Mouse (Mus musculus): ENCODE measurements around the gene Vcp. TPM values are rescaled to one million over a fixed set of nuclear protein-coding genes. Genes with fewer than 3 reads are reported as not detected.
"Not testable (repeated sequence)": the region's sequence is repeated elsewhere in the genome, so short reads cannot be mapped to it uniquely, and the experiment has no call there.

Gene Vcp
- polyA plus RNA-seq (2015; fragmentation: Nextera tagmentation; extraction: Ambion mirVana), result 485 and 501 TPM in 2 replicates

GRCm38 (mm10) chr4:43000141-43000986 lies at the start of gene Vcp:
TSS of gene Vcp (minus strand) at chr4:43000507.
- ATAC-seq (replicated peaks), result peak; percentile 99
- peak within 1 kb of the TSS; percentile 95 for H3K27ac ChIP-seq
- H3K9me3 ChIP-seq; H3K36me3 ChIP-seq (replicated peaks); H3K27me3 ChIP-seq (replicated peaks): not testable (repeated sequence)
- peak within 1 kb of the TSS; percentile 90 for H3K9ac ChIP-seq
- H3K4me2 ChIP-seq, result peak within 1 kb of the TSS; percentile 63
- H3K4me1 ChIP-seq, result peaks cover 27% of the 10 kb centered on the region
- 1% methylated on average over 55 of the region's 56 CpGs for WGBS
- peak within 1 kb of the TSS; percentile 88 for H3K4me3 ChIP-seq

DNA sequence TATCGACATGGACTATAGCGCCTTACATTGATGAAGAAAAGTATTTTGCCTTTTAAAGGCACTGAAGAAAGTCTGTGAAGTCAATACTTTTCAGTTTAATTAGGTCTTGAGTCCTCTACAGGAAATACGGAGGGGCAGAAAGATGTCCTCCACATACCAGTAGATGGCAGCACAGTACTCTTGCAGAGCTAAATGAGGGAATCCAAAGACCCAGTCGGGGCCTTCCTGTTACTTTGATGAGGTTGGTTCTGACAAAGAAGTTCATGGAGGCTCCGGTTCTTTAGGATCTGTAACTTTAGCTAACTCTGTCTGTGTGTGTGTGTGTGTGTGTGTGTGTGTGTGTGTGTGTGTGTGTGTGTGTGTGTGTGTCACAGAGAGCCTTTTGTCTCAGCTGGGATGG lies 46.9 kb upstream of the Vcp start:
- no peaks in the 10 kb centered on the region for H3K27me3 ChIP-seq (replicated peaks)
- no peak overlapping the region for H3K4me3 ChIP-seq
- H3K36me3 ChIP-seq (replicated peaks), result no peaks in the 10 kb centered on the region
- ATAC-seq (replicated peaks), result no peak
- H3K4me2 ChIP-seq, result no peak overlapping the region; the same call in 1 of the 2 replicates
- no peak overlapping the region for H3K9ac ChIP-seq
- no peaks in the 10 kb centered on the region for H3K9me3 ChIP-seq
- peaks cover 32% of the 10 kb centered on the region for H3K4me1 ChIP-seq
- H3K27ac ChIP-seq, result no peak overlapping the region
- WGBS, result 5% methylated on average over 5 of the region's 5 CpGs

DNA sequence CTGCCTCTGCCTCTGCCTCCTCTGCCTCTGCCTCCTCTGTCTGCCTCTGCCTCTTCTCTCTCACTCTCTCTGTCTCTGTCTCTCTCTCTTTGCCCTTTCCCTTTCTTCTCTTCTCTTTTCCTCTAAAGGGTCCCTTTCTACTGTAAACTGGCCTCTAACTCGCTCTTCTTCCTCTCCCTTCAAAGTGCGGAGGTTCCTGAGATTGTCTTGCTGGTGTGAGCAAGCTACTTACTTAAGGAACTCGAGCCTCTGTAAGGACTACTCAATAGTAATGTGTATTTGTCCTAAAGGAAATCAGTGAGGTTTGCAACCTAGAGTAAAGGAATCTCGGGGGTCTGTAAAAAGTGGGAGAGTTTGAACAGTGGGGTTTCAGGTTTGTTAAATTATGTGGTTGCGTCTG lies 46.3 kb upstream of the Vcp start:
- Histone ChIP-seq H3K27me3 (replicated peaks) (no peaks in the 10 kb centered on the region), H3K9ac (no peak overlapping the region), H3K27ac (no peak overlapping the region), H3K4me1 (peaks cover 32% of the 10 kb centered on the region), H3K36me3 (replicated peaks) (no peaks in the 10 kb centered on the region), H3K4me3 (no peak overlapping the region), H3K9me3 (no peaks in the 10 kb centered on the region), H3K4me2 (peak overlapping the region; percentile 81)
- 60% methylated on average over 5 of the region's 5 CpGs for WGBS
- ATAC-seq (replicated peaks), result no peak

- peak within 1 kb of the TSS; percentile 54 for H3K4me3 ChIP-seq
- H3K27me3 ChIP-seq (replicated peaks), result no peaks in the 10 kb centered on the region
- ATAC-seq (replicated peaks), result peak; percentile 89
- WGBS, result under 1% methylated on average over 33 of the region's 33 CpGs
- peak within 1 kb of the TSS; percentile 81 for H3K4me2 ChIP-seq
- peak within 1 kb of the TSS; percentile 63 for H3K9ac ChIP-seq
- H3K9me3 ChIP-seq, result no peaks in the 10 kb centered on the region
- no peaks in the 10 kb centered on the region for H3K36me3 ChIP-seq (replicated peaks)
- peaks cover 35% of the 10 kb centered on the region for H3K4me1 ChIP-seq
- peak within 1 kb of the TSS; percentile 90 for H3K27ac ChIP-seq
Observed at GRCm38 (mm10) chr4:43045659-43046302, 45.5 kb upstream of the Vcp start, which contains the start of gene Fam214b. TSS of gene Fam214b (minus strand) at chr4:43046220.

GRCm38 (mm10) chr4:43045285-43045658 lies 45.0 kb upstream of the Vcp start:
- no peaks in the 10 kb centered on the region for H3K9me3 ChIP-seq
- H3K4me3 ChIP-seq, result peak overlapping the region; percentile 54
- under 1% methylated on average over 13 of the region's 13 CpGs for WGBS
- H3K4me2 ChIP-seq, result peak overlapping the region; percentile 81
- peak overlapping the region; percentile 63 for H3K9ac ChIP-seq
- H3K27me3 ChIP-seq (replicated peaks), result no peaks in the 10 kb centered on the region
- peaks cover 39% of the 10 kb centered on the region for H3K4me1 ChIP-seq
- ATAC-seq (replicated peaks), result peak; percentile 22
- H3K36me3 ChIP-seq (replicated peaks), result no peaks in the 10 kb centered on the region
- H3K27ac ChIP-seq, result peak overlapping the region; percentile 90

- Histone ChIP-seq H3K27me3 (replicated peaks) (no peaks in the 10 kb centered on the region), H3K4me2 (peak overlapping the region; percentile 81), H3K27ac (peak overlapping the region; percentile 90), H3K4me1 (peaks cover 39% of the 10 kb centered on the region), H3K36me3 (replicated peaks) (no peaks in the 10 kb centered on the region), H3K4me3 (peak overlapping the region; percentile 54), H3K9me3 (no peaks in the 10 kb centered on the region), H3K9ac (peak overlapping the region; percentile 63)
- ATAC-seq (replicated peaks), result no peak
- 2% methylated on average over 4 of the region's 4 CpGs for WGBS
Observed at GRCm38 (mm10) chr4:43044673-43045072, 44.4 kb upstream of the Vcp start.

DNA sequence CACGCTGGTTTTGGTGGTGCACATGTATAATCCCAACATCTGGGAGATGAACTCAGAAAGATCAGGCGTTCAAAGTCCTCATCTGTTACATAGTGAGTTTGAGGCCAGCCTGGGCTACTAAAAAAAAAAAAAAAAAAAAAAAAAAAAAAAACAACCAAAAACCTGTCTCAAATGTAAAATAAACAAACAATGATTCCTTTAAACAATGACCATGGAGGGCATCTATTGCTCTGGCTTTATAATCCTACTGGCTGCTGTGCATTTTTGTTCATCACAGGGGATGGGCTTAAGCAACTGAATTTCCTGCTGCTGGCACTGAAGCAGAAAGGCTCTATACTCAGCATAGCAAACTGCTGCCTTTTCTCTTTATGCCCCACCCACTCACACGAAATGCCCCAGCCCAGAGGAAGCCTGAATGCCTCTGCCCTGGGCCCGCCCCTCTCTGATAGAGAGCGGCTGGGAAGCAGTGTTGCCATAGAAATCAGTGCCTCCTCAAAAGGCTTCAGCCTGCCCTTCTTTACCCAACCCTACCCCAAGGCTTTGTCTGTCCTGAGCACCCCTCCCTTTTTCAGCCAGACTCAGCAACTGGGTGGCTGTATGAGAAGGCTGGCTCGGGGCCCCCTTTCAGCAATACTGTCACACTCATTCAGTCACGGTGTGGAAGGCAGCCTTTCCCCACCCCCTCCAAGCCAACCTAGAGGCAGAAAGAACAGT lies 43.5 kb upstream of the Vcp start:
- peak; percentile 48 for ATAC-seq (replicated peaks)
- WGBS, result 5% methylated on average over 7 of the region's 7 CpGs
- H3K4me3 ChIP-seq, result peak overlapping the region; percentile 54

DNA sequence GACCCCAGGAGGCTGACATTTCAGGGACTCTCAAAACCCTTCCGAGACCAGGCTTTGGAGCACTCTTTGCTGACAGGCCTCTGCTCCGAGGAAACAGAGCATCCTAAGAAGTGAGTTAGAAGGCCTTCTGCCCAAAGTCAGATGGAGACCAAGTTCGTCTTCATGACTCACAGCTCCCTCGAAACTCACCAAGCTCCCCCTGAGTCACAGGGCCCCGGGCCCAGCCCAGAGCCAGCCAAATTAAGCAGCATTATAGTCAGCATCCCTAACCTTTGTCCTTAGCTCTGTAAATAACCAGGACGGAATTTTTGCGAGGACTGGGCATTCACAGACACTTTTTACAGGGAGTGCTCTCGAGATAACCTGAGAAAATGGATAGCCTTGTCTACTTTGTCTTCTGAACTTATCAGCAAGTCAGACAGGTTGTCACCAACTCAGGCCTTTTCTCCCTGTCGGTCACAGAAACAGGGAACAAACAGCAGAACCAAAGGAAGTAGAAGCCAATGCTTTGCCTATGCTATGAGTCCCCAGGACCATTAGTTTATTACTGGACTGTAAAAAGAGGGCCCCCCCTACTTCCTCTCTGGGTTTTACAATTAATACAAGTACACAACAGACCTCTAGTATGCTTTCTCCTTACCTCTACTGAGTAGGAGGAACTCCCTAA lies 40.7 kb upstream of the Vcp start:
- Histone ChIP-seq H3K9ac (no peak overlapping the region), H3K9me3 (no peaks in the 10 kb centered on the region), H3K4me1 (peaks cover 54% of the 10 kb centered on the region), H3K36me3 (replicated peaks) (peaks cover 8% of the 10 kb centered on the region), H3K27me3 (replicated peaks) (no peaks in the 10 kb centered on the region), H3K4me2 (peak overlapping the region; percentile 20; the same call in 1 of the 2 replicates), H3K4me3 (no peak overlapping the region), H3K27ac (peak overlapping the region; percentile 46)
- WGBS, result 51% methylated on average over 9 of the region's 9 CpGs
- no peak for ATAC-seq (replicated peaks)

More for the DNA sequence above, 43.5 kb upstream of the Vcp start:
- Histone ChIP-seq H3K9me3 (no peaks in the 10 kb centered on the region), H3K9ac (peak overlapping the region; percentile 63), H3K4me2 (peak overlapping the region; percentile 81), H3K27ac (peak overlapping the region; percentile 90), H3K27me3 (replicated peaks) (no peaks in the 10 kb centered on the region), H3K36me3 (replicated peaks) (no peaks in the 10 kb centered on the region), H3K4me1 (peaks cover 45% of the 10 kb centered on the region)

GRCm38 (mm10) chr4:43040114-43040572 lies 39.8 kb upstream of the Vcp start:
- under 1% methylated on average over 25 of the region's 25 CpGs for WGBS
- Histone ChIP-seq H3K9ac (peak overlapping the region; percentile 74), H3K27ac (peak overlapping the region; percentile 79), H3K27me3 (replicated peaks) (no peaks in the 10 kb centered on the region), H3K36me3 (replicated peaks) (peaks cover 17% of the 10 kb centered on the region), H3K4me3 (peak overlapping the region; percentile 76), H3K9me3 (no peaks in the 10 kb centered on the region), H3K4me2 (peak overlapping the region; percentile 62), H3K4me1 (peaks cover 53% of the 10 kb centered on the region)
- peak; percentile 97 for ATAC-seq (replicated peaks)

GRCm38 (mm10) chr4:43039609-43040008 lies 39.3 kb upstream of the Vcp start:
- Histone ChIP-seq H3K4me1 (peaks cover 48% of the 10 kb centered on the region), H3K4me3 (peak overlapping the region; percentile 76), H3K9ac (peak overlapping the region; percentile 74), H3K27me3 (replicated peaks) (no peaks in the 10 kb centered on the region), H3K4me2 (peak overlapping the region; percentile 62), H3K36me3 (replicated peaks) (peaks cover 21% of the 10 kb centered on the region), H3K27ac (peak overlapping the region; percentile 79), H3K9me3 (no peaks in the 10 kb centered on the region)
- WGBS, result 1% methylated on average over 11 of the region's 11 CpGs
- peak; percentile 38 for ATAC-seq (replicated peaks)

DNA sequence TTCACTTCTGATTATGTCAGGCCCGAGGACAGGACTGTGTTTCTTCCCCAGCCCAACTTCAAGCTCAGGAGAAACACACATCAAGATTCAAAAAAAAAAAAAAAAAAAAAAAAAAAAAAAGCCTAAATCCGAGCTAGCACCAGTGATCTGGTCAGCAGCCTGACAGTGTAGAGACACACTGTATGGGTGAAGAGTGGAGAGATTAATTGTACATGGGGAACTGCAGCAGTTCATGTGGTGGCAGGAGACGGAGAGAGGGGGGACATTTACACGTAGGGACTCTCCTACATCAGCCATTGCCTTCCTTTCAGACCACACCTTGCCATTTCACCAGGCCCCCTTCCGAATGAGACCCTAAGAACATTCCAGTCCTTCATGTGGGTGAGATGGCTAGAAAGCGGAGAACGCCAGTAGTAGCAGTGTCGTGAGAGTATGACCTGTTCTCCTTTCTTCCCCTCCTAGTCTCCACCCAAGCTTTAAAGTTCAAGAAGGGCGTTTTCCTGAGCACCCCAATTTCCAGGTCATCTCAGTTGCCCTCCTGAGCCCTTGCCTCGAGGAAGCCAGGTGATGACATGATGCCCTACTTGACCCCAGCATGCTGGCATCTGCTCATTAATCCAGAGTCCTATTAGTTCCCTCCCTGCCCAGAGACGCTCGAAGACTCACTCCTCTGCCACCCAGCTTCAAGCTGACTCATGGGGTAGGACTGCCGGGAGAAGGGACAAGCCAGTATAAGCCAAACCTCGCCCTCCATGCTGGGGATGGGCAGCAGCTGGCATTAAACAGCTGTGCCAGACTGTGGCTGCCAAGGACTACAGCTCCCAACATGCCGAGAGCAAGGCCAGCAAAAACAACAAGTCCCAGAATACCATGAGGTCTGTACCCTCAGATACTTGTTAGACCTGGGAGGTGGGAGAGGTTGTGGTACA lies 38.5 kb upstream of the Vcp start:
- no peaks in the 10 kb centered on the region for H3K9me3 ChIP-seq
- H3K27me3 ChIP-seq (replicated peaks), result no peaks in the 10 kb centered on the region
- H3K4me2 ChIP-seq, result peak overlapping the region; percentile 62
- 55% methylated on average over 15 of the region's 15 CpGs for WGBS
- H3K4me3 ChIP-seq, result peak overlapping the region; percentile 76
- peaks cover 40% of the 10 kb centered on the region for H3K4me1 ChIP-seq
- H3K9ac ChIP-seq, result peak overlapping the region; percentile 74
- peaks cover 29% of the 10 kb centered on the region for H3K36me3 ChIP-seq (replicated peaks)
- peak overlapping the region; percentile 79 for H3K27ac ChIP-seq
- ATAC-seq (replicated peaks), result no peak
